Mouse (Mus musculus) spleen, postnatal 14 days (tissue): Measurements from ENCODE around the gene Lman1l.

Experiments
- DNase-seq, 2 experiments: peaks; one replicate each; pipeline ENCODE4 v3.0.0; 2021 to 2022; ENCODE audit warnings: low spot score in 2 of 2

The Lman1l gene

GRCm38 (mm10) chr9:57620674-57621073 lies at the start of gene Lman1l:
Lman1l (minus strand) TSS chr9:57620774.
- no peak for DNase-seq

GRCm38 (mm10) chr9:57669566-57669965 lies 49.0 kb upstream of the Lman1l start:
- no peak for DNase-seq

GRCm38 (mm10) chr9:57668277-57668676 lies 47.7 kb upstream of the Lman1l start:
- DNase-seq: no peak

GRCm38 (mm10) chr9:57667817-57668216 lies 47.2 kb upstream of the Lman1l start:
- DNase-seq: no peak

- DNase-seq: no peak
Observed at GRCm38 (mm10) chr9:57667136-57667535, 46.6 kb upstream of the Lman1l start.

- DNase-seq: no peak
Observed at GRCm38 (mm10) chr9:57666536-57666935, 46.0 kb upstream of the Lman1l start.

- no peak for DNase-seq
Observed at GRCm38 (mm10) chr9:57664616-57665015, 44.0 kb upstream of the Lman1l start.

- DNase-seq: no peak
Observed at GRCm38 (mm10) chr9:57661552-57661951, 41.0 kb upstream of the Lman1l start.

GRCm38 (mm10) chr9:57660501-57660900 lies 39.9 kb upstream of the Lman1l start:
- no peak for DNase-seq

- DNase-seq: peak; percentile 48 to 65
Observed at GRCm38 (mm10) chr9:57659774-57660173, 39.2 kb upstream of the Lman1l start.

GRCm38 (mm10) chr9:57658970-57659369 lies 38.4 kb upstream of the Lman1l start:
- DNase-seq: no peak

GRCm38 (mm10) chr9:57657843-57658242 lies 37.3 kb upstream of the Lman1l start:
- DNase-seq: no peak

GRCm38 (mm10) chr9:57656631-57657350 lies 36.2 kb upstream of the Lman1l start:
- DNase-seq: no peak

- DNase-seq: peak; percentile 90 to 97
Observed at GRCm38 (mm10) chr9:57655749-57656148, 35.2 kb upstream of the Lman1l start.

- DNase-seq: no peak
Observed at GRCm38 (mm10) chr9:57654966-57655365, 34.4 kb upstream of the Lman1l start.

GRCm38 (mm10) chr9:57653283-57653682 lies 32.7 kb upstream of the Lman1l start, which contains the start of gene Csk:
Csk (minus strand) TSS chr9:57653631.
- DNase-seq: no peak

- DNase-seq: no peak
Observed at GRCm38 (mm10) chr9:57652855-57653254, 32.3 kb upstream of the Lman1l start.

GRCm38 (mm10) chr9:57652351-57652750 lies 31.8 kb upstream of the Lman1l start:
- DNase-seq: no peak

GRCm38 (mm10) chr9:57650786-57651311 lies 30.3 kb upstream of the Lman1l start:
- DNase-seq: peak in 1 of 2 experiments; percentile 50

- no peak for DNase-seq
Observed at GRCm38 (mm10) chr9:57650130-57650785, 29.7 kb upstream of the Lman1l start.

GRCm38 (mm10) chr9:57647286-57648108 lies 26.9 kb upstream of the Lman1l start:
- DNase-seq: no peak

GRCm38 (mm10) chr9:57646551-57647103 lies 26.1 kb upstream of the Lman1l start:
- DNase-seq: no peak
